Mouse (Mus musculus) ovary, postnatal 10 days (tissue): ENCODE results near the gene Rps6ka1.
"Not testable (repeated sequence)": the region's sequence is repeated elsewhere in the genome, so short reads cannot be mapped to it uniquely, and the experiment has no call there.

Experiments used
- DNase-seq: peaks from one replicate; pipeline ENCODE4 v3.0.0; 2022; ENCODE audit warnings: low spot score

Rps6ka1 gene

GRCm38 (mm10) chr4:133887672-133888453 lies at the start of gene Rps6ka1:
Gene Rps6ka1 (minus strand): TSS chr4:133887797.
- DNase-seq, result peak; percentile 62

GRCm38 (mm10) chr4:133931785-133932184 lies 44.2 kb upstream of the Rps6ka1 start:
- DNase-seq, result no peak

- no peak for DNase-seq
Observed at GRCm38 (mm10) chr4:133931349-133931748, 43.8 kb upstream of the Rps6ka1 start.

GRCm38 (mm10) chr4:133929278-133929670 lies 41.7 kb upstream of the Rps6ka1 start:
- no peak for DNase-seq

- no peak for DNase-seq
Observed at GRCm38 (mm10) chr4:133928576-133929277, 41.1 kb upstream of the Rps6ka1 start.

- DNase-seq, result no peak
Observed at GRCm38 (mm10) chr4:133925204-133925603, 37.6 kb upstream of the Rps6ka1 start.

- DNase-seq, result no peak
Observed at GRCm38 (mm10) chr4:133923743-133924142, 36.1 kb upstream of the Rps6ka1 start.

GRCm38 (mm10) chr4:133918093-133918825 lies 30.7 kb upstream of the Rps6ka1 start:
- DNase-seq, result peak; percentile 15

GRCm38 (mm10) chr4:133911983-133912382 lies 24.4 kb upstream of the Rps6ka1 start:
- no peak for DNase-seq

GRCm38 (mm10) chr4:133910236-133911211 lies 22.9 kb upstream of the Rps6ka1 start:
- DNase-seq, result peak; percentile 92

- DNase-seq, result no peak
Observed at GRCm38 (mm10) chr4:133908051-133908450, 20.5 kb upstream of the Rps6ka1 start.

GRCm38 (mm10) chr4:133907086-133907485 lies 19.5 kb upstream of the Rps6ka1 start:
- DNase-seq, result no peak

- DNase-seq, result not testable (repeated sequence)
Observed at GRCm38 (mm10) chr4:133906336-133906735, 18.7 kb upstream of the Rps6ka1 start.

GRCm38 (mm10) chr4:133905167-133905566 lies 17.6 kb upstream of the Rps6ka1 start:
- no peak for DNase-seq

GRCm38 (mm10) chr4:133904326-133904725 lies 16.7 kb upstream of the Rps6ka1 start:
- DNase-seq, result no peak

GRCm38 (mm10) chr4:133903372-133903771 lies 15.8 kb upstream of the Rps6ka1 start:
- no peak for DNase-seq

- no peak for DNase-seq
Observed at GRCm38 (mm10) chr4:133902510-133902909, 14.9 kb upstream of the Rps6ka1 start.

- no peak for DNase-seq
Observed at GRCm38 (mm10) chr4:133900887-133901286, 13.3 kb upstream of the Rps6ka1 start.

GRCm38 (mm10) chr4:133900352-133900751 lies 12.8 kb upstream of the Rps6ka1 start:
- no peak for DNase-seq

- DNase-seq, result no peak
Observed at GRCm38 (mm10) chr4:133899241-133899800, 11.7 kb upstream of the Rps6ka1 start.

GRCm38 (mm10) chr4:133898151-133898550 lies 10.6 kb upstream of the Rps6ka1 start:
- DNase-seq, result no peak
